In genomic region chr9:44288076-44288958, GRCm38 (mm10) we compare ENCODE assay signal across 8 mouse cellular contexts. TPM values are rescaled to one million over a fixed set of nuclear protein-coding genes. Genes with fewer than 3 reads are reported as not detected.
DNase-seq lines count a peak whose midpoint lies in the region; ATAC-seq and TF ChIP-seq lines count a peak whose summit lies in the region.

Gene Abcg4 (minus strand): TSS chr9:44288615.

- no peak within 1 kb of the TSS for H3K27ac ChIP-seq in heart, embryonic 15.5 days

- peaks cover 49% of the 10 kb centered on the region for H3K27me3 ChIP-seq in E14TG2a.4 (ENCODE audit: insufficient read depth, low read length)
- H3K27me3 ChIP-seq in heart, embryonic 15.5 days = peaks cover 24% of the 10 kb centered on the region

- H3K4me3 ChIP-seq in E14TG2a.4 (replicated peaks; ENCODE audit: low read length) = peak within 1 kb of the TSS; percentile 78
- H3K4me3 ChIP-seq in heart, embryonic 15.5 days = peak within 1 kb of the TSS; percentile 68

- H3K9me3 ChIP-seq in E14TG2a.4 (ENCODE audit: low read length) = no peaks in the 10 kb centered on the region
- H3K9me3 ChIP-seq in heart, embryonic 15.5 days (replicated peaks) = no peaks in the 10 kb centered on the region

- WGBS in heart, embryonic 15.5 days = under 1% methylated on average over 38 of the region's 38 CpGs

- TF ChIP-seq CTCF in E14TG2a.4 (conservative IDR thresholded peaks at IDR 0.05; ENCODE audit: low read length) = no peak

- peaks cover 27% of the 10 kb centered on the region for H3K4me1 ChIP-seq in E14TG2a.4 (replicated peaks; ENCODE audit: low read depth, low read length)
- H3K4me1 ChIP-seq in heart, embryonic 15.5 days (replicated peaks) = peaks cover 24% of the 10 kb centered on the region

- H3K36me3 ChIP-seq in E14TG2a.4 (ENCODE audit: insufficient read depth, low read length) = peaks cover 27% of the 10 kb centered on the region
- peaks cover 18% of the 10 kb centered on the region for H3K36me3 ChIP-seq in heart, embryonic 15.5 days

- peak; percentile 70 to 90 for DNase-seq in adrenal gland, adult (ENCODE audit: inconsistent age in 2 of 2, low spot score in 1 of 2)
- DNase-seq in embryo, embryonic 10 days (ENCODE audit: low spot score) = peak; percentile 51
- DNase-seq in layer of hippocampus, postnatal 25 days (ENCODE audit: extremely low spot score in 1 of 2, low spot score in 1 of 2) = peak; percentile 40 to 49
- peak; percentile 36 to 43 for DNase-seq in spleen, postnatal 14 days (ENCODE audit: low spot score in 2 of 2)
- no peak for DNase-seq in urinary bladder, postnatal 36 days (ENCODE audit: low spot score in 2 of 2)

- peak within 1 kb of the TSS; percentile 96 for H3K4me2 ChIP-seq in heart, embryonic 15.5 days

- ATAC-seq in heart, embryonic 15.5 days (replicated peaks; ENCODE audit: insufficient number of reproducible peaks, insufficient read depth, low FRiP score, low read depth) = peak; percentile 32
- peak; percentile 86 for ATAC-seq in megakaryocyte-erythroid progenitor cell, adult 5-6 weeks (replicated peaks; ENCODE audit: low FRiP score, low TSS enrichment, poor library complexity, severe bottlenecking)

- H3K9ac ChIP-seq in heart, embryonic 15.5 days = peak within 1 kb of the TSS; percentile 68

RNA-seq across cellular contexts. Expression of gene Abcg4, which starts in this region (rescaled TPM):
- 1.5 and 2.8 TPM in 2 replicates for polyA plus RNA-seq in heart, embryonic 15.5 days (2015; fragmentation: Nextera tagmentation; extraction: Ambion mirVana)
- 10 to 100 TPM; 65.0 to 79.6 TPM for total RNA-seq in layer of hippocampus, postnatal 25 days (2021)
- 82.3 and 111 TPM in 2 replicates for total RNA-seq in megakaryocyte-erythroid progenitor cell, adult 5-6 weeks (2014; fragmentation: Nextera tagmentation)
- 13.4 TPM in 2 replicates for total RNA-seq in megakaryocyte-erythroid progenitor cell, adult 5-6 weeks (2017)

Comparison
In these comparisons a context has a peak if more than half of its experiments do, and no peak if none do; other contexts are left out.
1. DNase-seq: peak in adrenal gland, adult (2 of 2), embryo, embryonic 10 days (single experiment), layer of hippocampus, postnatal 25 days (2 of 2) and spleen, postnatal 14 days (2 of 2); none in urinary bladder, postnatal 36 days (0 of 2).